In the genomic region with DNA sequence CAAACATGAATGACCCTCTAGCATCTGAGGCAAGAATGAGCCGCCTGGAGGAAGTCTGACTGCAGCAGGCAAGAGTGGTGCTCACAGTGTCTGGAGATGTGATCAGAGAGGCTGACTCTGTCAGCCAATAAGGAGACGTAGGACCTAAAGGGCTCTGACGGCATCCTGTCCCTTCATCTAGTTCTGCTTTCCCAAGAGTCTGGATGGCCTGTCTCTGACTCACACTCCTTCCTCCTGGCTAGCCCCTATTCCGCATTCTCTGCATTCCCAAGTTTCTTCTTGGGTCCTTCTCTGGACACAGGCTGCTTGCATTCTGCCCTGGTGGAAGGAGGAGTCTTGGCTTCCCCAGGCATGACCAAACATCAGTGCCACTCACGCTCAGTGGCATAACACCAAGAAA, we compare ENCODE assay signal across 9 mouse cellular contexts. TPM values are rescaled to one million over a fixed set of nuclear protein-coding genes. Genes with fewer than 3 reads are reported as not detected.
DNase-seq lines count a peak whose midpoint lies in the region; ATAC-seq lines count a peak whose summit lies in the region.
"Had no signal": no experiment of that assay in that cellular context is flagged by ENCODE, and none has a peak within 500 bp of the region (broad histone marks: within the 10 kb centered on the region; RNA-seq: fewer than 3 reads in every experiment).

No protein-coding gene starts in this region.

- H3K4me3 ChIP-seq in kidney, embryonic 16.5 days (ENCODE audit: low read length): no peak overlapping the region

- ATAC-seq in kidney, embryonic 16.5 days (ENCODE audit: low FRiP score, low TSS enrichment): peak; percentile 43
- peak; percentile 62 for ATAC-seq in megakaryocyte progenitor cell, adult 5-6 weeks (replicated peaks; ENCODE audit: poor library complexity)

- no peaks in the 10 kb centered on the region for H3K9me3 ChIP-seq in kidney, embryonic 16.5 days (ENCODE audit: low read length)

- peak overlapping the region; percentile 40 for H3K27ac ChIP-seq in kidney, embryonic 16.5 days (ENCODE audit: low read length)

- no peak overlapping the region for H3K4me2 ChIP-seq in kidney, embryonic 16.5 days (replicated peaks; ENCODE audit: low read depth, low read length)

- no peaks in the 10 kb centered on the region for H3K36me3 ChIP-seq in kidney, embryonic 16.5 days (ENCODE audit: insufficient read depth, low read length)

- WGBS in kidney, embryonic 16.5 days: 37% methylated on average over 5 of the region's 5 CpGs

- H3K9ac ChIP-seq in kidney, embryonic 16.5 days (replicated peaks; ENCODE audit: low read length): no peak overlapping the region

- DNase-seq in gastrocnemius, postnatal 14 days: peak; percentile 18
- no peak for DNase-seq in gastrocnemius, postnatal 10 days
- DNase-seq in heart, adult 8-10 months (ENCODE audit: low spot score): peak; percentile 61
- DNase-seq in left cerebral cortex, postnatal 36 days (ENCODE audit: low spot score in 2 of 2): no peak
- DNase-seq in frontal cortex, adult 2 months (ENCODE audit: extremely low spot score in 1 of 2, low spot score in 1 of 2): no peak
- DNase-seq in ovary, postnatal 36 days (ENCODE audit: low spot score): no peak
- DNase-seq: cerebellum, postnatal 10 days had no signal

- peaks cover 19% of the 10 kb centered on the region for H3K4me1 ChIP-seq in kidney, embryonic 16.5 days (ENCODE audit: insufficient read depth, low read length)

- no peaks in the 10 kb centered on the region for H3K27me3 ChIP-seq in kidney, embryonic 16.5 days (ENCODE audit: insufficient read depth, low read length)

- intact Hi-C loops in gastrocnemius, postnatal 14 days (cut with DNase I; ENCODE audit: low total_unique reads): no loop called here
- intact Hi-C loops in left cerebral cortex, postnatal 36 days (cut with DNase I): no loop called here

RNA-seq across cellular contexts. Expression of a gene that starts 7.8 kb away (rescaled TPM):
- total RNA-seq in gastrocnemius, postnatal 14 days (2021): 1 to 10 TPM; 1.2 to 1.9 TPM
- total RNA-seq in gastrocnemius, postnatal 10 days (2021): 1 to 10 TPM; 2.2 to 2.9 TPM
- 10 to 100 TPM; 33.2 to 59.2 (median 47.4) TPM for total RNA-seq in heart, adult 8-10 months (2022)
- polyA plus RNA-seq in kidney, embryonic 16.5 days (2015; fragmentation: Nextera tagmentation; extraction: Ambion mirVana): 0.29 and 0.53 TPM in 2 replicates
- total RNA-seq in megakaryocyte progenitor cell, adult 5-6 weeks (2015): 0.22 TPM in 1 of 2 replicates, not detected in the other
- not detected in 2 replicates for total RNA-seq in megakaryocyte progenitor cell, adult 5-6 weeks (2017)
- total RNA-seq in left cerebral cortex, postnatal 36 days (2021): under 1 TPM; 0.57 to 0.91 TPM
- polyA plus RNA-seq in frontal cortex, adult 2 months (2012; rRNA removed): 1.9 and 2.5 TPM in 2 replicates

RNA-seq across cellular contexts. Expression of a gene that starts 33.9 kb away (rescaled TPM):
- total RNA-seq in gastrocnemius, postnatal 14 days (2021): 10 to 100 TPM; 24.3 to 26.0 TPM
- 10 to 100 TPM; 33.4 to 37.0 TPM for total RNA-seq in gastrocnemius, postnatal 10 days (2021)
- 10 to 100 TPM; 30.2 to 40.5 (median 38.2) TPM for total RNA-seq in heart, adult 8-10 months (2022)
- 201 TPM in 2 replicates for polyA plus RNA-seq in kidney, embryonic 16.5 days (2015; fragmentation: Nextera tagmentation; extraction: Ambion mirVana)
- 37.8 and 41.2 TPM in 2 replicates for total RNA-seq in megakaryocyte progenitor cell, adult 5-6 weeks (2015)
- total RNA-seq in megakaryocyte progenitor cell, adult 5-6 weeks (2017): 67.3 and 87.2 TPM in 2 replicates
- total RNA-seq in left cerebral cortex, postnatal 36 days (2021): 100 to 1,000 TPM; 315 to 338 TPM
- 263 and 311 TPM in 2 replicates for polyA plus RNA-seq in frontal cortex, adult 2 months (2012; rRNA removed)

RNA-seq across cellular contexts. Expression of a gene that starts 36.2 kb away (rescaled TPM):
- 1 to 10 TPM; 7.6 to 9.1 TPM for total RNA-seq in gastrocnemius, postnatal 14 days (2021)
- 10 to 100 TPM in 1 of 2 experiments, 1 to 10 TPM in 1; 9.2 to 14.2 TPM for total RNA-seq in gastrocnemius, postnatal 10 days (2021)
- 10 to 100 TPM; 20.2 to 22.1 (median 21.5) TPM for total RNA-seq in heart, adult 8-10 months (2022)
- 9.4 and 11.9 TPM in 2 replicates for polyA plus RNA-seq in kidney, embryonic 16.5 days (2015; fragmentation: Nextera tagmentation; extraction: Ambion mirVana)
- total RNA-seq in megakaryocyte progenitor cell, adult 5-6 weeks (2015): 8.1 and 8.7 TPM in 2 replicates
- total RNA-seq in megakaryocyte progenitor cell, adult 5-6 weeks (2017): 24.7 and 25.6 TPM in 2 replicates
- 1 to 10 TPM; 4.3 to 5.2 TPM for total RNA-seq in left cerebral cortex, postnatal 36 days (2021)
- 2.0 and 2.3 TPM in 2 replicates for polyA plus RNA-seq in frontal cortex, adult 2 months (2012; rRNA removed)

RNA-seq across cellular contexts. Expression of a gene that starts 53.7 kb away (rescaled TPM):
- not detected for total RNA-seq in gastrocnemius, postnatal 14 days (2021)
- under 1 TPM; 0.21 to 0.45 TPM for total RNA-seq in gastrocnemius, postnatal 10 days (2021)
- not detected for total RNA-seq in heart, adult 8-10 months (2022)
- polyA plus RNA-seq in kidney, embryonic 16.5 days (2015; fragmentation: Nextera tagmentation; extraction: Ambion mirVana): 0.24 and 0.28 TPM in 2 replicates
- total RNA-seq in megakaryocyte progenitor cell, adult 5-6 weeks (2015): not detected in 2 replicates
- total RNA-seq in megakaryocyte progenitor cell, adult 5-6 weeks (2017): not detected in 2 replicates
- total RNA-seq in left cerebral cortex, postnatal 36 days (2021): 100 to 1,000 TPM; 358 to 374 TPM
- polyA plus RNA-seq in frontal cortex, adult 2 months (2012; rRNA removed): 123 and 132 TPM in 2 replicates

Comparison
In these comparisons a context has a peak if more than half of its experiments do, and no peak if none do; other contexts are left out.
1. DNase-seq: peak in gastrocnemius, postnatal 14 days (single experiment) and heart, adult 8-10 months (single experiment); none in gastrocnemius, postnatal 10 days (single experiment), left cerebral cortex, postnatal 36 days (0 of 2), frontal cortex, adult 2 months (0 of 2) and ovary, postnatal 36 days (single experiment).
2. RNA of a gene that starts 7.8 kb away (total RNA-seq): 33.2 to 59.2 TPM in heart, adult 8-10 months; 2.2 to 2.9 TPM in gastrocnemius, postnatal 10 days, 1.2 to 1.9 TPM in gastrocnemius, postnatal 14 days, 0.57 to 0.91 TPM in left cerebral cortex, postnatal 36 days and 0.22 TPM in megakaryocyte progenitor cell, adult 5-6 weeks; every median in the first group is over 4 times any median in the second.